Mouse (Mus musculus): Measurements from ENCODE around the gene Rtf2. TPM values are rescaled to one million over a fixed set of nuclear protein-coding genes. Genes with fewer than 3 reads are reported as not detected.

Rtf2 gene
- polyA plus RNA-seq, 1 experiment from 2014 or later: 70.1 TPM

DNA sequence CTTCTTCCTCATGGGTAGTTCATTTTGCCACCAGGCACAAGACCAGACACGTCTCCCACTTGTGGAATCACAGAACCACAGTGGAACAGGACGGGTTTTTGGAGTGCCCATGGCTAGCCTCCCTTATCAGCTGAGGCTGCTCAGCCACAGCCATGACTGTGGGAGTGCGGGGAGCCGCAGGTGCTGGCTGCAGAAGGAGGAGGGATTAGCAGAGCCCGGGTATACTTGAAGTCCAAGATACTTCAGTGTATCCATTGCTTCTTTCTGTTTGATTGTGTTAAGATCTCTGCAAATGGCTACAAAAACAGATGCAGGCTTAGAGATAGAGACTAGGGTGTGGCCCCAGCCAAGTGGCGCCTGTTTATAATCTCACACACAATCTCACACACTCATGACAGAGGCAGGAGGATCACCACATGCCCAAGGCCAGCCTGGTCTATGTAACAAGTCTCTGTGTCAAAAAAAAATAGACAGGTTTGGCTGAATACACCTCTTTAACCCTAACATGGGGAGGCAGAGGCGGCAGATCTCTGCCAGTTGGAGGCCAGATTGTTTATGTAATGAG lies 60.5 kb downstream of the Rtf2 start:
- Histone ChIP-seq H3K4me3 (replicated peaks) (no peak overlapping the region), H3K4me2 (replicated peaks) (no peak overlapping the region), H3K4me1 (replicated peaks) (no peaks in the 10 kb centered on the region), H3K27me3 (replicated peaks) (no peaks in the 10 kb centered on the region), H3K27ac (no peak overlapping the region), H3K36me3 (no peaks in the 10 kb centered on the region), H3K9ac (no peak overlapping the region), H3K9me3 (no peaks in the 10 kb centered on the region)
- no peak for ATAC-seq
- WGBS: 22% methylated on average over 7 of the region's 7 CpGs

DNA sequence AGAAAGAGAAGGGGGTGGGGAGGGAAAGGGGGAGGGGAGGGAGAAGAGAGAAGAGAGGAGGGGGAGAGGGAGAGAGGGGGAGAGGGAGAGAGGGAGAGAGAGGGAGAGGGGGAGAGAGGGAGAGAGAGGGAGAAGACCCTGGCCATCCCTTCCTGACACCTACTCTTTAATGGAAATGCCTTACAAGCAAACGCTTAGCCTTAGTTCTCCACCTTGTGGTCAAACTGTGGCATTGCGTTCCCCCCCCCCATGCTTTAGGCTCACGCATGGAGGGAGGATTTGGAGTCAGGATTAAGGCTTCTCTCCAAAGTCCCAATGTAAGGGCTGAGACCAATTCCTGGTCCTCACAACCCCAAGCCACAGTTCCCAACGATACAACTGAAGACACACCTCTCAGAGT lies 61.0 kb downstream of the Rtf2 start:
- H3K9me3 ChIP-seq: no peaks in the 10 kb centered on the region
- no peak overlapping the region for H3K4me3 ChIP-seq (replicated peaks)
- no peak overlapping the region for H3K9ac ChIP-seq
- H3K36me3 ChIP-seq: no peaks in the 10 kb centered on the region
- no peak overlapping the region for H3K4me2 ChIP-seq (replicated peaks)
- WGBS: 8% methylated on average over 4 of the region's 4 CpGs
- no peak for ATAC-seq
- no peak overlapping the region for H3K27ac ChIP-seq
- no peaks in the 10 kb centered on the region for H3K4me1 ChIP-seq (replicated peaks)
- no peaks in the 10 kb centered on the region for H3K27me3 ChIP-seq (replicated peaks)

- H3K27ac ChIP-seq: no peak overlapping the region
- no peaks in the 10 kb centered on the region for H3K36me3 ChIP-seq
- H3K4me1 ChIP-seq (replicated peaks): no peaks in the 10 kb centered on the region
- H3K4me3 ChIP-seq (replicated peaks): no peak overlapping the region
- H3K9ac ChIP-seq: no peak overlapping the region
- no peaks in the 10 kb centered on the region for H3K27me3 ChIP-seq (replicated peaks)
- no peaks in the 10 kb centered on the region for H3K9me3 ChIP-seq
- no peak for ATAC-seq
- no peak overlapping the region for H3K4me2 ChIP-seq (replicated peaks)
- 52% methylated on average over 14 of the region's 14 CpGs for WGBS
Observed at GRCm38 (mm10) chr2:172502168-172502567, 61.8 kb downstream of the Rtf2 start.

GRCm38 (mm10) chr2:172506121-172506520 lies 65.8 kb downstream of the Rtf2 start:
- Histone ChIP-seq H3K4me3 (replicated peaks) (no peak overlapping the region), H3K4me1 (replicated peaks) (no peaks in the 10 kb centered on the region), H3K27ac (no peak overlapping the region), H3K36me3 (no peaks in the 10 kb centered on the region), H3K9ac (no peak overlapping the region), H3K27me3 (replicated peaks) (no peaks in the 10 kb centered on the region), H3K4me2 (replicated peaks) (no peak overlapping the region), H3K9me3 (no peaks in the 10 kb centered on the region)
- WGBS: 82% methylated on average over 7 of the region's 7 CpGs
- no peak for ATAC-seq

- no peaks in the 10 kb centered on the region for H3K36me3 ChIP-seq
- H3K27ac ChIP-seq: no peak overlapping the region
- no peaks in the 10 kb centered on the region for H3K27me3 ChIP-seq (replicated peaks)
- WGBS: 85% methylated on average over 15 of the region's 15 CpGs
- H3K4me2 ChIP-seq (replicated peaks): no peak overlapping the region
- H3K4me3 ChIP-seq (replicated peaks): no peak overlapping the region
- H3K9me3 ChIP-seq: no peaks in the 10 kb centered on the region
- no peak for ATAC-seq
- no peaks in the 10 kb centered on the region for H3K4me1 ChIP-seq (replicated peaks)
- H3K9ac ChIP-seq: no peak overlapping the region
Observed at GRCm38 (mm10) chr2:172510056-172510712, 69.8 kb downstream of the Rtf2 start.

DNA sequence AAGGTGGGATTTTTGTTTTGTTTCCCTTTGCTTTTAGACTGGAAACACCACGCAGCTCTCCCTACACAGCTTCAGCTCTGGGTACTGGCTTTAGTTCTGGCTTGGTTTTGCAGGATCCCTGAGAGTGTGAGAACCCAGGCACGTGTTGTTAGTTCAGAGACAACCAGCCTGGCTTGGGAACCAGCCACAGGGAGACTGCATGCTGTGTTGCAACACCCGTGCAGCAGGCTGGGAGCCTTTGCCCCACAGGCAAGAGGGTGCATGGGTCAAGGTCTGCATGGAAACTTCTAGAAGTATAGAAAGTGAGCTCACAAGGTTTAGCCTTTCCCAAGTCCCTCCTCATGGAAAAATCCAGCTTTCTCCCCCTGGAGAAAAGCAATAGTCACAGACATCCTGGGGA lies 70.5 kb downstream of the Rtf2 start:
- Histone ChIP-seq H3K9me3 (no peaks in the 10 kb centered on the region), H3K27ac (no peak overlapping the region), H3K27me3 (replicated peaks) (no peaks in the 10 kb centered on the region), H3K4me1 (replicated peaks) (no peaks in the 10 kb centered on the region), H3K9ac (no peak overlapping the region), H3K4me2 (replicated peaks) (no peak overlapping the region), H3K4me3 (replicated peaks) (no peak overlapping the region), H3K36me3 (no peaks in the 10 kb centered on the region)
- 48% methylated on average over 3 of the region's 3 CpGs for WGBS
- ATAC-seq: 0 out of 2 replicates have a peak, but pooled peaks have one; percentile 63

DNA sequence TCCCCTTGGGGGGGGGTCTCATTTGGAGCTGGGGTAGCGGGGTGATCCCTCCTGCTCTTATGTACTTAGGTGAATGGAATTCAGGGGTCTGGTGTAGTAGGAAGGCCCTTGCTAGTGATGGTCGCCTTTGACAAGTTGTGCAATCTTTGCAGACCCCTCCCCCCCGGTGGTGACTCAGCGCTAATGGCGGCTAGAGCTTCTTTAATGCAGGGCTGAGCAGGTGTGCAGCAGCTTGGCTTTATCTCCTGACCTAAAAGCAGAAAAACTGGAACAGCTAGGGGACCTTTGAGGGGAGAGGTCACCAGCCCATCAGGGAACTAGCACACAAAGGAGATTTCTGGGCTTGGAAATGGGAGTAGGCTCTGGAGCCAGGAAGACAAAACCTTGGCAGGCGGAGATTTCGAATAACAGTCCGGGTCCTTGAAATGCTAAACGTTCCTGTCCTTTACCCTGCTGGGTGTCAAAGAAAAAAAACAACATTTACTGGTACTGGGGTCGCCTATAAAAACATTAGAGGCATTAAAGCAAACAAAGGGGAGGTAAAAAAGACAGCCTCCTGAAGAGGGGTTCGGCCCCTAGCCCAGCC lies 76.1 kb downstream of the Rtf2 start:
- H3K4me2 ChIP-seq (replicated peaks): no peak overlapping the region
- 18% methylated on average over 11 of the region's 11 CpGs for WGBS
- H3K9ac ChIP-seq: no peak overlapping the region
- peak; percentile 43; the same call in 1 of the 2 replicates for ATAC-seq
- H3K4me1 ChIP-seq (replicated peaks): no peaks in the 10 kb centered on the region
- no peaks in the 10 kb centered on the region for H3K9me3 ChIP-seq
- no peaks in the 10 kb centered on the region for H3K27me3 ChIP-seq (replicated peaks)
- H3K27ac ChIP-seq: no peak overlapping the region
- H3K4me3 ChIP-seq (replicated peaks): no peak overlapping the region
- no peaks in the 10 kb centered on the region for H3K36me3 ChIP-seq

Other genes with a start within 250 kb of the Rtf2 start
- gene Mc3r, start 192.1 kb upstream of the Rtf2 start, polyA plus RNA-seq (2015; fragmentation: Nextera tagmentation; extraction: Ambion mirVana): not detected in 2 replicates
- 14.5 and 15.1 TPM in 2 replicates for gene Fam210b, start 95.0 kb upstream of the Rtf2 start, polyA plus RNA-seq (2015; fragmentation: Nextera tagmentation; extraction: Ambion mirVana)
- gene Aurka, start 70.0 kb upstream of the Rtf2 start, polyA plus RNA-seq (2015; fragmentation: Nextera tagmentation; extraction: Ambion mirVana): 99.6 and 103 TPM in 2 replicates
- gene Cstf1, start 69.9 kb upstream of the Rtf2 start, polyA plus RNA-seq (2015; fragmentation: Nextera tagmentation; extraction: Ambion mirVana): 35.1 and 39.5 TPM in 2 replicates
- gene Cass4, start 46.8 kb upstream of the Rtf2 start, polyA plus RNA-seq (2015; fragmentation: Nextera tagmentation; extraction: Ambion mirVana): 0.18 and 0.29 TPM in 2 replicates
- 0.95 and 1.1 TPM in 2 replicates for gene Gcnt7, start 18.0 kb downstream of the Rtf2 start, polyA plus RNA-seq (2015; fragmentation: Nextera tagmentation; extraction: Ambion mirVana)
- gene Fam209, start 32.0 kb downstream of the Rtf2 start, polyA plus RNA-seq (2015; fragmentation: Nextera tagmentation; extraction: Ambion mirVana): not detected in 2 replicates
- gene Tfap2c, start 109.0 kb downstream of the Rtf2 start, polyA plus RNA-seq (2015; fragmentation: Nextera tagmentation; extraction: Ambion mirVana): 0.06 and 0.15 TPM in 2 replicates

Data from intestine, embryonic 15.5 days (tissue).